Mouse (Mus musculus): ENCODE data around the gene Tap1. TPM values are rescaled to one million over a fixed set of nuclear protein-coding genes. Genes with fewer than 3 reads are reported as not detected.

Tap1 gene
- polyA plus RNA-seq, 1 experiment from 2014 or later: 0.63 TPM

- Histone ChIP-seq H3K4me2 (no peak overlapping the region), H3K4me1 (ENCODE audit: control insufficient read depth, insufficient read depth, low read length) (no peaks in the 10 kb centered on the region), H3K27me3 (ENCODE audit: control insufficient read depth, insufficient read depth, low read length) (no peaks in the 10 kb centered on the region), H3K36me3 (ENCODE audit: control insufficient read depth, insufficient read depth, low read length) (no peaks in the 10 kb centered on the region), H3K9me3 (replicated peaks; ENCODE audit: control insufficient read depth, low read length) (0 out of 2 replicates have a peak, but pooled peaks cover 1% of the 10 kb centered on the region), H3K4me3 (ENCODE audit: low read depth, low read length) (no peak overlapping the region), H3K27ac (ENCODE audit: low read depth, low read length) (no peak overlapping the region), H3K9ac (ENCODE audit: low read depth, low read length) (no peak overlapping the region)
- ATAC-seq (replicated peaks; ENCODE audit: insufficient number of reproducible peaks, low FRiP score, low TSS enrichment): no peak
- WGBS (ENCODE audit: insufficient replicate concordance): 27% methylated on average over 4 of the region's 4 CpGs
Observed at GRCm38 (mm10) chr17:34170487-34170876, 16.9 kb upstream of the Tap1 start.

GRCm38 (mm10) chr17:34170877-34171498 is 16.4 kb upstream of the Tap1 start:
- ATAC-seq (replicated peaks; ENCODE audit: insufficient number of reproducible peaks, low FRiP score, low TSS enrichment): no peak
- no peaks in the 10 kb centered on the region for H3K36me3 ChIP-seq (ENCODE audit: control insufficient read depth, insufficient read depth, low read length)
- H3K4me1 ChIP-seq (ENCODE audit: control insufficient read depth, insufficient read depth, low read length): no peaks in the 10 kb centered on the region
- H3K9me3 ChIP-seq (replicated peaks; ENCODE audit: control insufficient read depth, low read length): no peaks in the 10 kb centered on the region
- no peak overlapping the region for H3K27ac ChIP-seq (ENCODE audit: low read depth, low read length)
- H3K9ac ChIP-seq (ENCODE audit: low read depth, low read length): no peak overlapping the region
- WGBS (ENCODE audit: insufficient replicate concordance): 37% methylated on average over 13 of the region's 13 CpGs
- no peak overlapping the region for H3K4me2 ChIP-seq
- H3K4me3 ChIP-seq (ENCODE audit: low read depth, low read length): no peak overlapping the region
- H3K27me3 ChIP-seq (ENCODE audit: control insufficient read depth, insufficient read depth, low read length): no peaks in the 10 kb centered on the region

GRCm38 (mm10) chr17:34172528-34172927 is 14.8 kb upstream of the Tap1 start:
- no peak overlapping the region for H3K4me2 ChIP-seq
- no peaks in the 10 kb centered on the region for H3K4me1 ChIP-seq (ENCODE audit: control insufficient read depth, insufficient read depth, low read length)
- no peak for ATAC-seq (replicated peaks; ENCODE audit: insufficient number of reproducible peaks, low FRiP score, low TSS enrichment)
- H3K4me3 ChIP-seq (ENCODE audit: low read depth, low read length): no peak overlapping the region
- H3K27me3 ChIP-seq (ENCODE audit: control insufficient read depth, insufficient read depth, low read length): no peaks in the 10 kb centered on the region
- H3K9ac ChIP-seq (ENCODE audit: low read depth, low read length): no peak overlapping the region
- H3K36me3 ChIP-seq (ENCODE audit: control insufficient read depth, insufficient read depth, low read length): no peaks in the 10 kb centered on the region
- WGBS (ENCODE audit: insufficient replicate concordance): 86% methylated on average over 5 of the region's 5 CpGs
- H3K27ac ChIP-seq (ENCODE audit: low read depth, low read length): no peak overlapping the region
- no peaks in the 10 kb centered on the region for H3K9me3 ChIP-seq (replicated peaks; ENCODE audit: control insufficient read depth, low read length)

GRCm38 (mm10) chr17:34174075-34174474 is 13.3 kb upstream of the Tap1 start:
- Histone ChIP-seq H3K4me3 (ENCODE audit: low read depth, low read length) (no peak overlapping the region), H3K9ac (ENCODE audit: low read depth, low read length) (no peak overlapping the region), H3K4me1 (ENCODE audit: control insufficient read depth, insufficient read depth, low read length) (no peaks in the 10 kb centered on the region), H3K36me3 (ENCODE audit: control insufficient read depth, insufficient read depth, low read length) (no peaks in the 10 kb centered on the region), H3K27ac (ENCODE audit: low read depth, low read length) (no peak overlapping the region), H3K27me3 (ENCODE audit: control insufficient read depth, insufficient read depth, low read length) (no peaks in the 10 kb centered on the region), H3K4me2 (no peak overlapping the region), H3K9me3 (replicated peaks; ENCODE audit: control insufficient read depth, low read length) (no peaks in the 10 kb centered on the region; the same call in 1 of the 2 replicates)
- 59% methylated on average over 1 of the region's 1 CpGs for WGBS (ENCODE audit: insufficient replicate concordance)
- ATAC-seq (replicated peaks; ENCODE audit: insufficient number of reproducible peaks, low FRiP score, low TSS enrichment): no peak

- Histone ChIP-seq H3K4me2 (no peak overlapping the region), H3K4me1 (ENCODE audit: control insufficient read depth, insufficient read depth, low read length) (no peaks in the 10 kb centered on the region), H3K36me3 (ENCODE audit: control insufficient read depth, insufficient read depth, low read length) (no peaks in the 10 kb centered on the region), H3K9me3 (replicated peaks; ENCODE audit: control insufficient read depth, low read length) (no peaks in the 10 kb centered on the region; the same call in 1 of the 2 replicates), H3K27ac (ENCODE audit: low read depth, low read length) (no peak overlapping the region), H3K4me3 (ENCODE audit: low read depth, low read length) (no peak overlapping the region), H3K27me3 (ENCODE audit: control insufficient read depth, insufficient read depth, low read length) (no peaks in the 10 kb centered on the region; the same call in 1 of the 2 replicates), H3K9ac (ENCODE audit: low read depth, low read length) (no peak overlapping the region)
- WGBS (ENCODE audit: insufficient replicate concordance): 57% methylated on average over 4 of the region's 4 CpGs
- no peak for ATAC-seq (replicated peaks; ENCODE audit: insufficient number of reproducible peaks, low FRiP score, low TSS enrichment)
Observed at GRCm38 (mm10) chr17:34177179-34177578, 10.2 kb upstream of the Tap1 start.

- no peaks in the 10 kb centered on the region for H3K4me1 ChIP-seq (ENCODE audit: control insufficient read depth, insufficient read depth, low read length)
- H3K27me3 ChIP-seq (ENCODE audit: control insufficient read depth, insufficient read depth, low read length): peaks cover 13% of the 10 kb centered on the region
Observed at GRCm38 (mm10) chr17:34179019-34179418, 8.3 kb upstream of the Tap1 start.

GRCm38 (mm10) chr17:34179913-34180859 is 7.2 kb upstream of the Tap1 start:
- H3K4me1 ChIP-seq (ENCODE audit: control insufficient read depth, insufficient read depth, low read length): no peaks in the 10 kb centered on the region
- no peak overlapping the region for H3K27ac ChIP-seq (ENCODE audit: low read depth, low read length)
- H3K4me3 ChIP-seq (ENCODE audit: low read depth, low read length): no peak overlapping the region
- H3K9me3 ChIP-seq (replicated peaks; ENCODE audit: control insufficient read depth, low read length): no peaks in the 10 kb centered on the region; the same call in 1 of the 2 replicates
- no peak overlapping the region for H3K9ac ChIP-seq (ENCODE audit: low read depth, low read length)
- 68% methylated on average over 13 of the region's 13 CpGs for WGBS (ENCODE audit: insufficient replicate concordance)
- peaks cover 17% of the 10 kb centered on the region for H3K27me3 ChIP-seq (ENCODE audit: control insufficient read depth, insufficient read depth, low read length)
- no peaks in the 10 kb centered on the region for H3K36me3 ChIP-seq (ENCODE audit: control insufficient read depth, insufficient read depth, low read length)
- H3K4me2 ChIP-seq: no peak overlapping the region
- no peak for ATAC-seq (replicated peaks; ENCODE audit: insufficient number of reproducible peaks, low FRiP score, low TSS enrichment)

More at GRCm38 (mm10) chr17:34179019-34179418, 8.3 kb upstream of the Tap1 start:
- Histone ChIP-seq H3K9me3 (replicated peaks; ENCODE audit: control insufficient read depth, low read length) (no peaks in the 10 kb centered on the region; the same call in 1 of the 2 replicates), H3K9ac (ENCODE audit: low read depth, low read length) (no peak overlapping the region), H3K27ac (ENCODE audit: low read depth, low read length) (no peak overlapping the region), H3K36me3 (ENCODE audit: control insufficient read depth, insufficient read depth, low read length) (no peaks in the 10 kb centered on the region), H3K4me3 (ENCODE audit: low read depth, low read length) (no peak overlapping the region), H3K4me2 (no peak overlapping the region)
- ATAC-seq (replicated peaks; ENCODE audit: insufficient number of reproducible peaks, low FRiP score, low TSS enrichment): no peak
- WGBS (ENCODE audit: insufficient replicate concordance): 58% methylated on average over 6 of the region's 6 CpGs

GRCm38 (mm10) chr17:34183564-34184219 is 3.7 kb upstream of the Tap1 start:
- Histone ChIP-seq H3K27me3 (ENCODE audit: control insufficient read depth, insufficient read depth, low read length) (peaks cover 44% of the 10 kb centered on the region), H3K27ac (ENCODE audit: low read depth, low read length) (no peak overlapping the region), H3K4me2 (no peak overlapping the region), H3K4me3 (ENCODE audit: low read depth, low read length) (no peak overlapping the region), H3K4me1 (ENCODE audit: control insufficient read depth, insufficient read depth, low read length) (peaks cover 7% of the 10 kb centered on the region; the same call in 1 of the 2 replicates), H3K9me3 (replicated peaks; ENCODE audit: control insufficient read depth, low read length) (no peaks in the 10 kb centered on the region), H3K36me3 (ENCODE audit: control insufficient read depth, insufficient read depth, low read length) (no peaks in the 10 kb centered on the region), H3K9ac (ENCODE audit: low read depth, low read length) (no peak overlapping the region)
- ATAC-seq (replicated peaks; ENCODE audit: insufficient number of reproducible peaks, low FRiP score, low TSS enrichment): no peak
- WGBS (ENCODE audit: insufficient replicate concordance): 64% methylated on average over 15 of the region's 15 CpGs
